Mouse (Mus musculus) liver, embryonic 14.5 days (tissue): ENCODE measurements around the gene Ldhb. TPM values are rescaled to one million over a fixed set of nuclear protein-coding genes. Genes with fewer than 3 reads are reported as not detected.
A peak's percentile ranks its signal among the peaks of the same experiment; 100 is the strongest.

ENCODE experiments used
- ATAC-seq: fragments of 200-750 bp; cut with Nextera tagmentation; 2 replicates; pipeline ENCODE4 v1.8.0; 2017; ENCODE audit warnings: moderate number of reproducible peaks, mild to moderate bottlenecking, moderate library complexity; ENCODE audit not compliant: insufficient read depth
- DNase-seq, 3 experiments: peaks; one replicate each; pipeline ENCODE4 v3.0.0-alpha.2; 2012 to 2013; ENCODE audit warnings: low read depth in 3 of 3, low spot score in 3 of 3
- H3K27ac ChIP-seq: fragments of 300-500 bp; sonication (generic); 2 replicates; pipeline ENCODE4 v1.5.1; 2014; ENCODE audit warnings: moderate library complexity, mild to moderate bottlenecking, control low read depth, inconsistent platforms
- H3K27me3 ChIP-seq: fragments of 300-500 bp; sonication (generic); 2 replicates; pipeline ENCODE4 v1.6.1; 2014; ENCODE audit warnings: mild to moderate bottlenecking, low read length, moderate library complexity; ENCODE audit not compliant: control insufficient read depth, insufficient read depth
- H3K36me3 ChIP-seq: fragments of 300-500 bp; sonication (generic); replicated peaks from 2 replicates; pipeline ENCODE4 v1.6.1; 2014; ENCODE audit warnings: low read depth; ENCODE audit not compliant: control insufficient read depth, insufficient read depth
- H3K4me1 ChIP-seq, 2 experiments: fragments of 200-500 bp in 1 of 2; fragments of 300-500 bp in 1 of 2; sonication (generic) in 1 of 2; replicated peaks; 2 replicates each; pipeline ENCODE4 v1.6.1; 2012 to 2014; ENCODE audit warnings: antibody characterized with exemption in 1 of 2, inconsistent platforms in 1 of 2, low read length in 1 of 2; ENCODE audit not compliant: control insufficient read depth in 2 of 2, insufficient read depth in 2 of 2
- H3K4me2 ChIP-seq: fragments of 300-500 bp; sonication (generic); 2 replicates; pipeline ENCODE4 v1.6.1; 2014; ENCODE audit warnings: low read depth, mild to moderate bottlenecking, control low read depth, moderate library complexity
- H3K4me3 ChIP-seq, 2 experiments: fragments of 200-500 bp in 1 of 2; fragments of 300-500 bp in 1 of 2; sonication (generic) in 1 of 2; 2 replicates each; pipeline ENCODE4 v1.5.1; 2012 to 2014; ENCODE audit warnings: low read depth in 2 of 2, low read length in 2 of 2, mild to moderate bottlenecking in 2 of 2, control low read depth in 1 of 2, inconsistent platforms in 1 of 2, moderate library complexity in 1 of 2; ENCODE audit not compliant: insufficient read depth in 1 of 2
- H3K9ac ChIP-seq: fragments of 300-500 bp; sonication (generic); replicated peaks from 2 replicates; pipeline ENCODE4 v1.6.1; 2014; ENCODE audit warnings: mild to moderate bottlenecking, control low read depth, moderate library complexity
- H3K9me3 ChIP-seq: fragments of 300-500 bp; sonication (generic); 2 replicates; pipeline ENCODE4 v1.6.1; 2016; ENCODE audit warnings: low read length, mixed read lengths; ENCODE audit not compliant: control insufficient read depth
- CTCF ChIP-seq: IDR thresholded peaks from 2 replicates; pipeline ENCODE4 v1.5.1; 2016; ENCODE audit warnings: antibody characterized with exemption, low read depth, control low read depth
- EP300 ChIP-seq: IDR thresholded peaks from 2 replicates; pipeline ENCODE4 v1.6.1; 2016; ENCODE audit warnings: antibody characterized with exemption, low read depth
- WGBS: fragments of 180-500 bp; shearing (Covaris S2); extraction: QIAGEN DNeasy Blood & Tissue Kit; methylation state at CpG from one replicate; pipeline ENCODE4 v1.1.7; 2014; ENCODE audit not compliant: insufficient replicate concordance; 5-methylcytosine and 5-hydroxymethylcytosine counted together
- polyA plus RNA-seq, 2 experiments: library from polyadenylated mRNA; depleted of rRNA in 1 of 2; stranded (reverse) in 1 of 2; unstranded in 1 of 2; fragments of >200 nt; fragmentation: Nextera tagmentation in 1 of 2; extraction: Ambion mirVana in 1 of 2; gene quantifications; 2 replicates each; pipeline versions ENCODE4 v1.2.1 to v1.2.3; 2012 to 2014

Ldhb gene
- polyA plus RNA-seq, 2 experiments, result 16.0 to 20.8 TPM

DNA sequence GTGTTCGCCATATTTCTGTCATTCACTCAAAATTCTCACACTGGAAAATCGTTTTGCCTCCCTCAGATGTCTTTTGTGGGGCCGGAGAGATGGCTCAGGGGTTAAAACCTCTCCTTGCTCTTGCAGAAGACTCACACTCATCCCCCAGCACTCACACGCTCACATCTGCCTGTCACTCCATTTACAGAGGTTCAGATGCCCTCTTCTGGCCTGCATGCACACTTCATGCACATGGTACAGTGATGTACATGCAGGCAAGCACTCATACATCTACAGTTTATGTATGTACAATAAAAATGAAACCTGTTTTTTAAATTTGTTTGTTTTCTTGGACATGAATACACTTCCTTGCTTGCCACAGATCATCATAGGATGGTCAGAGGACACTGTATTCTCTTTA is 38.2 kb downstream of the Ldhb start:
- 32% methylated on average over 4 of the region's 4 CpGs for WGBS
- no peaks in the 10 kb centered on the region for H3K9me3 ChIP-seq
- H3K9ac ChIP-seq, result no peak overlapping the region
- 0 out of 4 replicates have a peak, but pooled peaks cover 0 to 2% of the 10 kb centered on the region in 2 experiments for H3K4me1 ChIP-seq
- H3K4me2 ChIP-seq, result no peak overlapping the region
- no peaks in the 10 kb centered on the region for H3K27me3 ChIP-seq
- H3K36me3 ChIP-seq, result no peaks in the 10 kb centered on the region
- no peak overlapping the region for H3K27ac ChIP-seq
- no peak for ATAC-seq
- TF ChIP-seq CTCF (peak; percentile 34), EP300 (no peak)
- H3K4me3 ChIP-seq, result no peak overlapping the region
- DNase-seq, result no peak

GRCm38 (mm10) chr6:142462194-142462593 is 45.6 kb downstream of the Ldhb start:
- no peak overlapping the region for H3K9ac ChIP-seq
- ATAC-seq (no peak), DNase-seq (no peak)
- H3K27ac ChIP-seq, result no peak overlapping the region
- H3K27me3 ChIP-seq, result no peaks in the 10 kb centered on the region
- H3K9me3 ChIP-seq, result no peaks in the 10 kb centered on the region
- H3K36me3 ChIP-seq, result no peaks in the 10 kb centered on the region; the same call in 1 of the 2 replicates
- WGBS, result 58% methylated on average over 6 of the region's 6 CpGs
- no peak overlapping the region for H3K4me2 ChIP-seq
- no peak overlapping the region for H3K4me3 ChIP-seq
- TF ChIP-seq CTCF (no peak), EP300 (no peak)
- no peaks in the 10 kb centered on the region for H3K4me1 ChIP-seq

GRCm38 (mm10) chr6:142459017-142459678 is 48.6 kb downstream of the Ldhb start:
- H3K4me2 ChIP-seq, result no peak overlapping the region
- ATAC-seq, result peak; percentile 41; the same call in 1 of the 2 replicates
- DNase-seq, result no peak
- 53% methylated on average over 14 of the region's 14 CpGs for WGBS
- no peaks in the 10 kb centered on the region; the same call in 1 of the 2 replicates for H3K36me3 ChIP-seq
- H3K9ac ChIP-seq, result no peak overlapping the region
- H3K4me1 ChIP-seq, result no peaks in the 10 kb centered on the region
- no peak overlapping the region for H3K4me3 ChIP-seq
- H3K9me3 ChIP-seq, result no peaks in the 10 kb centered on the region
- no peak for TF ChIP-seq CTCF
- TF ChIP-seq EP300, result no peak
- H3K27me3 ChIP-seq, result no peaks in the 10 kb centered on the region
- no peak overlapping the region for H3K27ac ChIP-seq

- TF ChIP-seq EP300, result no peak
- no peak for TF ChIP-seq CTCF
- no peak for DNase-seq
- Histone ChIP-seq H3K36me3 (no peaks in the 10 kb centered on the region; the same call in 1 of the 2 replicates), H3K9ac (no peak overlapping the region), H3K27me3 (no peaks in the 10 kb centered on the region), H3K4me2 (no peak overlapping the region), H3K4me1 (no peaks in the 10 kb centered on the region), H3K4me3 (no peak overlapping the region), H3K9me3 (no peaks in the 10 kb centered on the region), H3K27ac (no peak overlapping the region)
- WGBS, result 66% methylated on average over 7 of the region's 7 CpGs
- ATAC-seq, result no peak
Observed at GRCm38 (mm10) chr6:142458010-142458409, 49.7 kb downstream of the Ldhb start.

DNA sequence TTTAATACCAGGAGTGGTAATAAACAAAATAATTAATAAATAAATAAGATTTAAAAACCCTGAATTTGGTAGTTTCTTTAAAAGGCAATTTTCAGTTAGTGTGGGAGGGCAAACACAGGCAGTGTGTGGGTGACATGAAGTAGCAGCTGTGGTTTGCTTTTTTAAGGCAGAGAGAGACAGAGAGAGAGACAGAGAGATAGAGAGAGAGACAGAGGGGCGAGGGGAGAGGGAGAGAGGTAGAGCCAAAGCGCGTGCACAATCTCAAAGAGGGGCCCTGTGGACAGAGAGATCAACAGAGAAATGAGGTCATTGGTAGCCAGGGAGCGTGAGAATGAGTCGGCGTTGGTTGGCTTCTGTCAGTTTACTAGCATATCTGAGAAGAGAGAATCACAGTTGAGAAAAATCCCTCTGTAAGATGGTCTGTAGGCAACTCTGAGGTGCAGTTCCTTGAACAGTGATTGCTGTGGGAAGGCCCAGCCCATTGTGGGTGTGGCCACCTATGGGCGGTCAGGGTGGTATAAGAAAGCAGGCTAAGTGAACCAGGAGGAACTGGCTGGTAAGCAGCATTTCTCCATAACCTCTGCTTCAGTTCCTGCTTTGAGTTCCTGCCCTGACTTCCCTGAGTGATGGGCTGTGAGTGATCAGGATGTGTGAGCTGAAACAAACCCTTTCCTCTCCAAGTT is 52.3 kb downstream of the Ldhb start:
- Histone ChIP-seq H3K4me3 (no peak overlapping the region), H3K27me3 (no peaks in the 10 kb centered on the region), H3K9me3 (no peaks in the 10 kb centered on the region), H3K9ac (no peak overlapping the region), H3K27ac (no peak overlapping the region), H3K4me2 (no peak overlapping the region), H3K36me3 (no peaks in the 10 kb centered on the region), H3K4me1 (no peaks in the 10 kb centered on the region)
- 60% methylated on average over 7 of the region's 7 CpGs for WGBS
- TF ChIP-seq EP300 (no peak), CTCF (no peak)
- DNase-seq (no peak), ATAC-seq (no peak)
